Mouse (Mus musculus) embryonic facial prominence, embryonic 14.5 days (tissue): ENCODE measurements around the gene Selenoi. TPM values are rescaled to one million over a fixed set of nuclear protein-coding genes. Genes with fewer than 3 reads are reported as not detected.

Experiments
- ATAC-seq: fragments of 200-750 bp; cut with Nextera tagmentation; 2 replicates; pipeline ENCODE4 v1.8.0; 2017; ENCODE audit warnings: low read depth, moderate number of reproducible peaks, moderate TSS enrichment
- DNase-seq: peaks from one replicate; pipeline ENCODE4 v3.0.0-alpha.2; 2015; ENCODE audit warnings: low spot score
- H3K27ac ChIP-seq: fragments of 300-500 bp; sonication (generic); replicated peaks from 2 replicates; pipeline ENCODE4 v1.5.1; 2014; ENCODE audit warnings: low read depth, mild to moderate bottlenecking, low read length, moderate library complexity
- H3K27me3 ChIP-seq: fragments of 300-500 bp; sonication (generic); replicated peaks from 2 replicates; pipeline ENCODE4 v1.6.1; 2014; ENCODE audit warnings: low read length; ENCODE audit not compliant: control insufficient read depth, insufficient read depth
- H3K36me3 ChIP-seq: fragments of 300-500 bp; sonication (generic); 2 replicates; pipeline ENCODE4 v1.6.1; 2014; ENCODE audit warnings: low read length, mixed read lengths; ENCODE audit not compliant: control insufficient read depth, insufficient read depth
- H3K4me1 ChIP-seq: fragments of 300-500 bp; sonication (generic); 2 replicates; pipeline ENCODE4 v1.6.1; 2014; ENCODE audit warnings: antibody characterized with exemption, low read length; ENCODE audit not compliant: control insufficient read depth, insufficient read depth
- H3K4me2 ChIP-seq: fragments of 300-500 bp; sonication (generic); 2 replicates; pipeline ENCODE4 v1.6.1; 2014; ENCODE audit warnings: low read depth, mild to moderate bottlenecking, low read length, moderate library complexity, mixed read lengths
- H3K4me3 ChIP-seq: fragments of 300-500 bp; sonication (generic); 2 replicates; pipeline ENCODE4 v1.5.1; 2014; ENCODE audit warnings: low read depth, mild to moderate bottlenecking, low read length
- H3K9ac ChIP-seq: fragments of 300-500 bp; sonication (generic); 2 replicates; pipeline ENCODE4 v1.6.1; 2014; ENCODE audit warnings: low read depth, mild to moderate bottlenecking, low read length, moderate library complexity, mixed read lengths
- H3K9me3 ChIP-seq: fragments of 300-500 bp; sonication (generic); 2 replicates; pipeline ENCODE4 v1.6.1; 2016; ENCODE audit warnings: low read length; ENCODE audit not compliant: control insufficient read depth
- WGBS: fragments of 180-500 bp; shearing (Covaris S2); extraction: QIAGEN DNeasy Blood & Tissue Kit; methylation state at CpG from one replicate; pipeline ENCODE4 v1.1.7; 2014; 5-methylcytosine and 5-hydroxymethylcytosine counted together
- polyA plus RNA-seq: library from polyadenylated mRNA; unstranded; fragments of >200 nt; fragmentation: Nextera tagmentation; extraction: Ambion mirVana; gene quantifications from 2 replicates; pipeline ENCODE4 v1.2.1, GENCODE M21; 2014

The Selenoi gene
- polyA plus RNA-seq, 1 experiment from 2014 or later: 20.7 TPM

DNA sequence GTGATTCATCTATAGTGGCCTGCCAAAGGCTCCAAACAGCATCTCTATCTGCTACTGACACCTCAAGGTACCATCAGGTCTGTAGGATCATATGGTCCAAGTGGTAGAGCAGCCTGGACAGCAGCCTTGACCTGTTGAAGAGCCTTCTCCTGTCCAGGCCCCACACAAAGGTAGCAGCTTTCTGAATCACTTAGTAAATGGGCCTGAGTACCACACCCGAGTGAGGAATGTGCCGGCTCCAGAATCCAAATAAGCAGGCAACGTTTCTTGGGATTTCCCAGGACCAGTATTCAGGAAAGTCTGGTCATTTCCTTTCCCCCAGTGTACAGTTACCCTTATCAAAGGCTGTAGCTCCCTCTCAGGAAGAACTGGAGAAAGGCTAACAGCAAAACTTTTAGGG is 46.6 kb downstream of the Selenoi start:
- DNase-seq (no peak), ATAC-seq (no peak)
- Histone ChIP-seq H3K36me3 (no peaks in the 10 kb centered on the region), H3K27ac (no peak overlapping the region), H3K4me3 (no peak overlapping the region), H3K27me3 (no peaks in the 10 kb centered on the region), H3K4me1 (no peaks in the 10 kb centered on the region), H3K9me3 (no peaks in the 10 kb centered on the region), H3K4me2 (no peak overlapping the region), H3K9ac (no peak overlapping the region)
- 66% methylated on average over 3 of the region's 3 CpGs for WGBS

DNA sequence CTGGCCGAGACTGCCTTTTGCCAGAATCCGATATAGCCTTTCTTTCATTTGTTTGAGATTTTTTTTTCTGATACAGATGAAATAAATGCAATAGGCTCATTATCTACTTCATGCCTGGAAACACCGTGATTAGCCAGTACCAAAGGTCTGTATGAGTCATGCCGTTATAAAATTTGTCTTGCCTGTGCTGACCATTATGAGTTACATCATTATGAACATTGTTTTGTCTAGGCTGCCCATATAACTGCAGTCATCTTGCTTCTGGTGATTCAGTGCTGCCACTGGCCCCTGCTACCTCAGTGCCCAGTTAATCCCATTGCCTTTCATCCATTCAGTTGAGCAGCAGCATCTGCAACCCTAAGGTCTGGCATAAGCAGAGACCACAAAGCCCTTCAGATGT is 47.1 kb downstream of the Selenoi start:
- Histone ChIP-seq H3K27me3 (no peaks in the 10 kb centered on the region), H3K4me1 (no peaks in the 10 kb centered on the region), H3K9me3 (no peaks in the 10 kb centered on the region), H3K9ac (no peak overlapping the region), H3K4me2 (no peak overlapping the region), H3K27ac (no peak overlapping the region), H3K4me3 (no peak overlapping the region), H3K36me3 (no peaks in the 10 kb centered on the region)
- ATAC-seq (no peak), DNase-seq (no peak)
- 89% methylated on average over 4 of the region's 4 CpGs for WGBS

DNA sequence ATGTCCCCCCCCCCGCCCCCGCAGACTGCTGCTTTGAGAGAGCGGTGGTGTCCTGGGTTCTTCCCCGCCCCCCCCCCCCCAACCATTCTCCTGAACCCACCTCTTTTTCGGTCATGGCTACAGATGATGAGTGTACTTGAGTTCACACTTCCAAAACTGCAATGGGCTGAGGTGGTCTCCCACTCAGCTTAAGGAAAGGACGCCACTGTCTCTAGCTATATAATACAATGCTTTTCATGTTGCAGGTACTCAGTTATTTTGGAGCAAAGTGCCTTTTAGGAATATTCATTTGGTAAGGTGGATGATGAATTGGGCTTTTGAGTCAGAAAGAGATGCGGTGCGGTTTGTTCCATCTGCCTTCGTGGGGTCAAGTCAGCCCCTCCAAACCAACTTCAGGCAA is 48.5 kb downstream of the Selenoi start:
- ATAC-seq (no peak), DNase-seq (no peak)
- Histone ChIP-seq H3K4me2 (peak overlapping the region; percentile 58), H3K36me3 (no peaks in the 10 kb centered on the region), H3K27me3 (no peaks in the 10 kb centered on the region), H3K4me3 (peak overlapping the region; percentile 34), H3K4me1 (no peaks in the 10 kb centered on the region), H3K9me3 (peaks cover 12% of the 10 kb centered on the region), H3K27ac (no peak overlapping the region), H3K9ac (peak overlapping the region; percentile 35)
- 32% methylated on average over 7 of the region's 9 CpGs for WGBS

DNA sequence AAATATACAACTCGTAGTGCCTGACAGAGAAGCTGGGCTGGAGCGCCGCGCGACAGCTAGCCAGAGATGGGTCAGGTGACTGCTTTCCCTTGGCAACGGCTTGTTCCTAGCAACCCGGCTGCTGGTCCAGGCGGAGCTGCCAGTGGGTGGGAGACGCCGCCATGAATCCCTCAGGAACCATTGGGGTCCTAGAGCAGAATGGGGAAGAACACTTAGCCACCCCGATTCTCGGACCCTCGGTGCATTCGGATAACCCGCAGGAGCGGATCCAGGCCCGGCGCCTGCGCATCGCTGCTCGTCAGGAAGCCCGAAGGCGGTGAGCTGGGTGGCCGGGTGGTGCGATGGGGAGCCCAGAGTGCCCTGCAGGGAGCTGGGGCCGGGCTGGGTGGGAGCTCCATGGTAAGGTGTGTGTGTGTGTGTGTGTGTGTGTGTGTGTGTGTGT is 48.9 kb downstream of the Selenoi start, which contains the start of gene Drc1:
Gene Drc1 (plus strand): TSS at position 98 of the 442 bp plus-strand sequence.
- WGBS: 3% methylated on average over 26 of the region's 26 CpGs
- DNase-seq (peak; percentile 58), ATAC-seq (peak; percentile 82)
- peak within 1 kb of the TSS; percentile 35 for H3K9ac ChIP-seq
- H3K27me3 ChIP-seq: no peaks in the 10 kb centered on the region
- H3K4me2 ChIP-seq: peak within 1 kb of the TSS; percentile 58
- H3K4me3 ChIP-seq: peak within 1 kb of the TSS; percentile 34
- H3K36me3 ChIP-seq: no peaks in the 10 kb centered on the region
- peaks cover 12% of the 10 kb centered on the region for H3K9me3 ChIP-seq
- H3K4me1 ChIP-seq: no peaks in the 10 kb centered on the region
- H3K27ac ChIP-seq: no peak within 1 kb of the TSS

DNA sequence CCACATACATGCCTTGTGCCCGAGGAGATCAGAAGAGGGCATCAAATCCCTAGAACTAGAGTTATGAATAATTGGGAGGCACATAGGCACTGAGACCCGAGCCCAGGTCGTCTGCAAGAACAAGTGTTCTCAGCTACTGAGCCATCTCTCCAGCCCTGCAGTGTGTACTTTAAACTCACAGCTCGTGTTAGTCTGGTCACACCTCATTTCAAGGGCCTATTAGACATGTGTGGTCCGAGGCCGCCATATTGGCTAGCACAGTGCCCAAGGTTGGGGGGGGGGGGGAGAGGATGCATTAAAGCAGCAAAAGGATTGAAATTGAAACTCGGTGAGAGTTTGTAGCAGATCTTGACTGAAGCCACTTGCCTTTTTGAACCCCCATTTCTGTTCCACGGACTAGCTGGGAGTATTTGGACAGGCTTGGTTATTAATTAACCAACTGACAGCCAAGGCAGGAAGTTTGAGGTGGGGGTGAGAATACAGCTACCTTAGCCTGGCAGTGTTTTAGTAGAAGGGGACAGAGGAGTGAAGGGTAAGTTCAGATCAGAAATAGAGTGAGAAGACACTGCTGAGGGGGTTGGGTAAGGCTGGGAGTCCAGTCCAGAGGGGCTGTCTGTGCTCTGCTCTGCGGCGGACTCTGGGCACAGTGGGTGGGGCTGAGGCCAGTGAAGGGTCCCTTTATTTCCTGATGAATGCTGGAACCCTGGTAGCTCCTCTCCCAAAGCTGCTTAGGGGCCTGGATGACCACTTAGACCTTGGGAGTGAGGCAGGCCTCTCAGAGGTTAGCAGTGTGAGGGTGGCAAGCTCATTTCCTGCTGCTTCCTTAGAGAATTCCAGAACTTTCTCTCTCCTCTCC is 53.8 kb downstream of the Selenoi start:
- 68% methylated on average over 10 of the region's 10 CpGs for WGBS
- ATAC-seq (no peak), DNase-seq (no peak)
- no peak overlapping the region for H3K4me3 ChIP-seq
- H3K4me1 ChIP-seq: no peaks in the 10 kb centered on the region
- no peak overlapping the region for H3K27ac ChIP-seq
- peaks cover 12% of the 10 kb centered on the region for H3K9me3 ChIP-seq
- H3K4me2 ChIP-seq: no peak overlapping the region
- H3K36me3 ChIP-seq: no peaks in the 10 kb centered on the region
- no peak overlapping the region for H3K9ac ChIP-seq
- no peaks in the 10 kb centered on the region for H3K27me3 ChIP-seq

DNA sequence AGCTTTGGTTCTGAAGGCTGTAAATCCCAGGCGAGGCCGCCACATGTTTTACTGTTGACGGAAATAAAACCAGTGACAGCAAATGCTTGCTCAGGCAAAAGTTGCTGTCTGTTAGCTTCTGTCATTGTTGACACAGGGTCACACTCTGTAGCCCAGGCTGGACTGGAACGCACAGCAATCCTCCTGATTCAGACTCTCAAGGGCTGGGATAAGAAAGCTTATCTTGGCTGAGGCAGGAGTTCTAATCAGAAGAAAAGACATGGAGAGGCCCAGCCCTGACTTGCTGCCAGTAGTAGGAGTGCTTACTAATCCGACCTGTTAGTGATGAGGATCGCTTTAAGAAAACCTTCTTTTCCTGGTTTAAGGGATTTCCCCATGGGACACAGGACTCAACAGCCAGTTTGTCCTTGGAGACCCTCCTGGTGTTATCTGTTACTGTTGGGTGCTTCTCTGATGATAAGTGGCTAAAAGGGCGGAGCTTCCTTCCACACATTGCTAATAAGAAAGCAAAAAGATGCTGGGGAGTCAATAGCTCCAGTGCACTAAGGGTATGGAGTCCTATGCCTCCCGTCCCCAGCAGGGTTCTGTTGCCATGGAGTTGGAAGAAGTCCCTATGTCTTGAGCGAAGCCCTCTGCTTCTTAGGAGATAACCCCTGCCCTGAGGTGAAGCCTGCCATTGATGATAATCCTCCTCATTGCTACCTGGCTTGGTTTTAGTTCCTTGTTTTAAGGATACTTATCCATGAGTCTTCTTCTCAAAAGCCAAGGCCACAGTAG is 54.9 kb downstream of the Selenoi start:
- ATAC-seq: no peak
- Histone ChIP-seq H3K4me2 (no peak overlapping the region), H3K27ac (no peak overlapping the region), H3K4me1 (no peaks in the 10 kb centered on the region), H3K36me3 (no peaks in the 10 kb centered on the region), H3K9me3 (peaks cover 12% of the 10 kb centered on the region), H3K9ac (no peak overlapping the region), H3K27me3 (no peaks in the 10 kb centered on the region), H3K4me3 (no peak overlapping the region)
- no peak for DNase-seq
- 81% methylated on average over 9 of the region's 9 CpGs for WGBS

Other genes with a start within 250 kb of the Selenoi start
- 0.22 and 0.24 TPM in 2 replicates for gene Il6, start 219.5 kb upstream of the Selenoi start, polyA plus RNA-seq
- 198 and 220 TPM in 2 replicates for gene Tyms, start 159.0 kb upstream of the Selenoi start, polyA plus RNA-seq
- gene Garem2, start 127.4 kb upstream of the Selenoi start, polyA plus RNA-seq: 0.83 and 1.1 TPM in 2 replicates
- gene 3110082J24Rik, start 126.5 kb upstream of the Selenoi start, polyA plus RNA-seq: not detected in 2 replicates
- 120 and 125 TPM in 2 replicates for gene Hadha, start 77.4 kb upstream of the Selenoi start, polyA plus RNA-seq
- gene Hadhb, start 77.3 kb upstream of the Selenoi start, polyA plus RNA-seq: 138 and 147 TPM in 2 replicates
- gene Adgrf3, start 26.9 kb upstream of the Selenoi start, polyA plus RNA-seq: 0.10 TPM in 1 of 2 replicates, not detected in the other
- 1.1 and 3.4 TPM in 2 replicates for gene Drc1, start 48.8 kb downstream of the Selenoi start, polyA plus RNA-seq
- gene Otof, start 229.4 kb downstream of the Selenoi start, polyA plus RNA-seq: 0.47 and 0.54 TPM in 2 replicates
- gene 1700001C02Rik, start 233.5 kb downstream of the Selenoi start, polyA plus RNA-seq: 1.00 and 5.9 TPM in 2 replicates